Mouse (Mus musculus): ENCODE results near the gene Nsmce1. TPM values are rescaled to one million over a fixed set of nuclear protein-coding genes. Genes with fewer than 3 reads are reported as not detected.
"Not testable (repeated sequence)": the region's sequence is repeated elsewhere in the genome, so short reads cannot be mapped to it uniquely, and the experiment has no call there.

Nsmce1 gene
- total RNA-seq, 4 experiments from 2014 or later = 15.0 to 17.3 (median 16.7) TPM

- no peak for DNase-seq (ENCODE audit: low spot score in 2 of 2)
These were observed 49.1 kb downstream of the Nsmce1 start for GRCm38 (mm10) chr7:125442323-125442722.

GRCm38 (mm10) chr7:125434666-125435290 is 56.6 kb downstream of the Nsmce1 start:
- DNase-seq (ENCODE audit: low spot score in 2 of 2) = no peak

GRCm38 (mm10) chr7:125433874-125434273 is 57.5 kb downstream of the Nsmce1 start:
- no peak for DNase-seq (ENCODE audit: low spot score in 2 of 2)

- no peak for DNase-seq (ENCODE audit: low spot score in 2 of 2)
These were observed 61.1 kb downstream of the Nsmce1 start for GRCm38 (mm10) chr7:125430170-125430842.

GRCm38 (mm10) chr7:125428816-125429500 is 62.4 kb downstream of the Nsmce1 start:
- not testable (repeated sequence) for DNase-seq (ENCODE audit: low spot score in 2 of 2)

GRCm38 (mm10) chr7:125428381-125428780 is 63.0 kb downstream of the Nsmce1 start:
- DNase-seq (ENCODE audit: low spot score in 2 of 2) = no peak

GRCm38 (mm10) chr7:125427492-125428090 is 63.8 kb downstream of the Nsmce1 start:
- DNase-seq (ENCODE audit: low spot score in 2 of 2) = no peak

- DNase-seq (ENCODE audit: low spot score in 2 of 2) = no peak
These were observed 68.3 kb downstream of the Nsmce1 start for GRCm38 (mm10) chr7:125423056-125423455.

- no peak for DNase-seq (ENCODE audit: low spot score in 2 of 2)
These were observed 69.5 kb downstream of the Nsmce1 start for GRCm38 (mm10) chr7:125421911-125422310.

- DNase-seq (ENCODE audit: low spot score in 2 of 2) = no peak
These were observed 71.2 kb downstream of the Nsmce1 start for GRCm38 (mm10) chr7:125420190-125420589.

- DNase-seq (ENCODE audit: low spot score in 2 of 2) = no peak
These were observed 73.0 kb downstream of the Nsmce1 start for GRCm38 (mm10) chr7:125418413-125418812.

Other genes starting within 250 kb of the Nsmce1 start
- 1 to 10 TPM; 4.7 to 5.4 (median 5.3) TPM for gene Kdm8, start 46.9 kb downstream of the Nsmce1 start, total RNA-seq (2022)
- gene Il4ra, start 60.5 kb upstream of the Nsmce1 start, total RNA-seq (2022) = 10 to 100 TPM in 1 of 4 experiments, 1 to 10 TPM in 3; 5.2 to 10.1 (median 8.0) TPM
- gene Il21r, start 111.8 kb upstream of the Nsmce1 start, total RNA-seq (2022) = 1 to 10 TPM; 1.3 to 2.9 (median 2.1) TPM
- 100 to 1,000 TPM in 3 of 4 experiments, 10 to 100 TPM in 1; 94.0 to 105 (median 102) TPM for gene Gtf3c1, start 216.2 kb upstream of the Nsmce1 start, total RNA-seq (2022)
- gene D430042O09Rik, start 216.3 kb upstream of the Nsmce1 start, total RNA-seq (2022) = 10 to 100 TPM; 26.8 to 30.5 (median 28.4) TPM

Measured in left cerebral cortex, adult 8-10 months (tissue).